Mouse (Mus musculus): Measurements from ENCODE around the gene Abcb8.

- TF ChIP-seq CTCF (IDR thresholded peaks at IDR 0.05; ENCODE audit: low read depth) (peak; percentile 32), EP300 (IDR thresholded peaks at IDR 0.05; ENCODE audit: low read depth) (no peak)
Observed at GRCm38 (mm10) chr5:24387264-24388241, 5.9 kb upstream of the Abcb8 start.

All from liver, embryonic 14.5 days (tissue).